Mouse (Mus musculus) megakaryocyte, embryonic 14.5 days (primary cell): ENCODE measurements around the gene Hyal2. TPM values are rescaled to one million over a fixed set of nuclear protein-coding genes. Genes with fewer than 3 reads are reported as not detected.

ENCODE experiments used
- H3K27me3 ChIP-seq: replicated peaks from 2 replicates; pipeline ENCODE3; 2012; ENCODE audit warnings: inconsistent platforms
- H3K36me3 ChIP-seq: replicated peaks from 2 replicates; pipeline ENCODE3; 2012; ENCODE audit warnings: low read length, inconsistent platforms, mixed read lengths
- H3K4me1 ChIP-seq: 2 replicates; pipeline ENCODE4 v1.6.1; 2012; ENCODE audit warnings: inconsistent platforms
- H3K4me3 ChIP-seq: replicated peaks from 2 replicates; pipeline ENCODE3; 2012; ENCODE audit warnings: moderate library complexity, mild to moderate bottlenecking, inconsistent platforms
- H3K9me3 ChIP-seq: 2 replicates; pipeline ENCODE4 v1.6.1; 2012; ENCODE audit warnings: inconsistent platforms
- FLI1 ChIP-seq: IDR thresholded peaks from 2 replicates; pipeline ENCODE4 v1.6.1; 2012; ENCODE audit warnings: low read length, inconsistent platforms, mixed read lengths
- GATA1 ChIP-seq: IDR thresholded peaks from 3 replicates; pipeline ENCODE4 v1.6.1; 2012; ENCODE audit warnings: mixed read lengths, low read length, inconsistent platforms, borderline replicate concordance
- polyA plus RNA-seq: library from polyadenylated mRNA; stranded (reverse); fragments of >175 nt; gene quantifications from 2 replicates; pipeline ENCODE4 v1.2.3, GENCODE M21; 2012; ENCODE audit warnings: low replicate concordance; ENCODE audit not compliant: insufficient read depth

The Hyal2 gene
- polyA plus RNA-seq, 1 experiment, result 11.8 TPM

- peaks cover 8% of the 10 kb centered on the region for H3K27me3 ChIP-seq
- TF ChIP-seq GATA1 (no peak), FLI1 (no peak)
- peaks cover 79% of the 10 kb centered on the region for H3K4me1 ChIP-seq
- peak overlapping the region; percentile 40 for H3K4me3 ChIP-seq
- H3K36me3 ChIP-seq, result peaks cover 32% of the 10 kb centered on the region
- no peaks in the 10 kb centered on the region for H3K9me3 ChIP-seq
These were observed 22.5 kb upstream of the Hyal2 start for GRCm38 (mm10) chr9:107545199-107545598.

- Histone ChIP-seq H3K4me1 (peaks cover 79% of the 10 kb centered on the region), H3K9me3 (no peaks in the 10 kb centered on the region), H3K4me3 (peak overlapping the region; percentile 40), H3K36me3 (peaks cover 28% of the 10 kb centered on the region), H3K27me3 (peaks cover 8% of the 10 kb centered on the region)
- TF ChIP-seq FLI1 (no peak), GATA1 (no peak)
These were observed 22.1 kb upstream of the Hyal2 start for GRCm38 (mm10) chr9:107545602-107546001.

GRCm38 (mm10) chr9:107547026-107547425, 20.7 kb upstream of the Hyal2 start, which contains the start of gene Zmynd10:
Zmynd10 (plus strand) TSS chr9:107547298.
- Histone ChIP-seq H3K4me3 (peak within 1 kb of the TSS; percentile 85), H3K9me3 (no peaks in the 10 kb centered on the region), H3K4me1 (peaks cover 82% of the 10 kb centered on the region), H3K27me3 (peaks cover 8% of the 10 kb centered on the region), H3K36me3 (peaks cover 28% of the 10 kb centered on the region)
- TF ChIP-seq FLI1 (no peak), GATA1 (no peak)

- Histone ChIP-seq H3K9me3 (no peaks in the 10 kb centered on the region), H3K27me3 (peaks cover 8% of the 10 kb centered on the region), H3K36me3 (peaks cover 28% of the 10 kb centered on the region), H3K4me1 (peaks cover 82% of the 10 kb centered on the region), H3K4me3 (peak overlapping the region; percentile 85)
- TF ChIP-seq FLI1 (no peak), GATA1 (no peak)
These were observed 19.8 kb upstream of the Hyal2 start for GRCm38 (mm10) chr9:107547957-107548356.

GRCm38 (mm10) chr9:107548820-107549219, 18.9 kb upstream of the Hyal2 start:
- Histone ChIP-seq H3K9me3 (no peaks in the 10 kb centered on the region), H3K36me3 (peaks cover 23% of the 10 kb centered on the region), H3K4me1 (peaks cover 85% of the 10 kb centered on the region), H3K27me3 (peaks cover 8% of the 10 kb centered on the region), H3K4me3 (no peak overlapping the region)
- TF ChIP-seq FLI1, result no peak
- no peak for TF ChIP-seq GATA1

GRCm38 (mm10) chr9:107549297-107550074, 18.3 kb upstream of the Hyal2 start:
- Histone ChIP-seq H3K27me3 (peaks cover 8% of the 10 kb centered on the region), H3K9me3 (no peaks in the 10 kb centered on the region), H3K4me3 (no peak overlapping the region), H3K36me3 (peaks cover 17% of the 10 kb centered on the region), H3K4me1 (peaks cover 87% of the 10 kb centered on the region)
- TF ChIP-seq GATA1 (no peak), FLI1 (no peak)

- H3K36me3 ChIP-seq, result peaks cover 6% of the 10 kb centered on the region
- peak overlapping the region; percentile 96 for H3K4me3 ChIP-seq
- H3K27me3 ChIP-seq, result peaks cover 8% of the 10 kb centered on the region
- peaks cover 78% of the 10 kb centered on the region for H3K4me1 ChIP-seq
- TF ChIP-seq GATA1, result no peak
- TF ChIP-seq FLI1, result no peak
- no peaks in the 10 kb centered on the region for H3K9me3 ChIP-seq
These were observed 17.1 kb upstream of the Hyal2 start for GRCm38 (mm10) chr9:107550491-107551116.

GRCm38 (mm10) chr9:107551117-107551889, 16.4 kb upstream of the Hyal2 start, which contains the start of gene Rassf1:
Rassf1 (plus strand) TSS chr9:107551555.
- Histone ChIP-seq H3K36me3 (peaks cover 2% of the 10 kb centered on the region), H3K4me3 (peak within 1 kb of the TSS; percentile 96), H3K4me1 (peaks cover 77% of the 10 kb centered on the region), H3K9me3 (no peaks in the 10 kb centered on the region), H3K27me3 (peaks cover 8% of the 10 kb centered on the region)
- no peak for TF ChIP-seq FLI1
- TF ChIP-seq GATA1, result no peak

GRCm38 (mm10) chr9:107551890-107552355, 15.8 kb upstream of the Hyal2 start:
- Histone ChIP-seq H3K4me1 (peaks cover 77% of the 10 kb centered on the region), H3K9me3 (no peaks in the 10 kb centered on the region), H3K27me3 (peaks cover 8% of the 10 kb centered on the region), H3K36me3 (peaks cover 6% of the 10 kb centered on the region), H3K4me3 (peak overlapping the region; percentile 96)
- no peak for TF ChIP-seq FLI1
- TF ChIP-seq GATA1, result no peak
